Mouse (Mus musculus): Measurements from ENCODE around the gene Khnyn. TPM values are rescaled to one million over a fixed set of nuclear protein-coding genes. Genes with fewer than 3 reads are reported as not detected.

Gene Khnyn
- polyA plus RNA-seq, 1 experiment from 2014 or later: 11.2 TPM

- under 1% methylated on average over 33 of the region's 33 CpGs for WGBS
- Histone ChIP-seq H3K27ac (ENCODE audit: low read depth) (peak within 1 kb of the TSS; percentile 95), H3K4me1 (replicated peaks; ENCODE audit: control insufficient read depth, insufficient read depth, low read length) (peaks cover 41% of the 10 kb centered on the region), H3K9ac (ENCODE audit: low read length) (peak within 1 kb of the TSS; percentile 77), H3K4me2 (ENCODE audit: low read length) (peak within 1 kb of the TSS; percentile 77), H3K27me3 (replicated peaks; ENCODE audit: control insufficient read depth, insufficient read depth, low read length) (no peaks in the 10 kb centered on the region), H3K9me3 (ENCODE audit: control insufficient read depth, low read length) (no peaks in the 10 kb centered on the region), H3K4me3 (ENCODE audit: low read depth, low read length) (peak within 1 kb of the TSS; percentile 84), H3K36me3 (ENCODE audit: control insufficient read depth, insufficient read depth, low read length) (no peaks in the 10 kb centered on the region)
- ATAC-seq (replicated peaks; ENCODE audit: low FRiP score, low TSS enrichment, low read depth) (peak; percentile 92), DNase-seq (ENCODE audit: low spot score) (peak; percentile 87)
Observed at GRCm38 (mm10) chr14:55853621-55854285, 31.0 kb upstream of the Khnyn start, which contains the start of gene Nynrin. Gene Nynrin (plus strand): TSS chr14:55854010.

GRCm38 (mm10) chr14:55854406-55855100 is 30.2 kb upstream of the Khnyn start:
- Histone ChIP-seq H3K9ac (ENCODE audit: low read length) (peak overlapping the region; percentile 77), H3K27me3 (replicated peaks; ENCODE audit: control insufficient read depth, insufficient read depth, low read length) (no peaks in the 10 kb centered on the region), H3K4me3 (ENCODE audit: low read depth, low read length) (peak overlapping the region; percentile 84), H3K36me3 (ENCODE audit: control insufficient read depth, insufficient read depth, low read length) (peaks cover 8% of the 10 kb centered on the region), H3K9me3 (ENCODE audit: control insufficient read depth, low read length) (no peaks in the 10 kb centered on the region), H3K4me2 (ENCODE audit: low read length) (peak overlapping the region; percentile 77), H3K4me1 (replicated peaks; ENCODE audit: control insufficient read depth, insufficient read depth, low read length) (peaks cover 43% of the 10 kb centered on the region), H3K27ac (ENCODE audit: low read depth) (peak overlapping the region; percentile 95)
- ATAC-seq (replicated peaks; ENCODE audit: low FRiP score, low TSS enrichment, low read depth) (peak; percentile 18), DNase-seq (ENCODE audit: low spot score) (peak; percentile 75)
- 0% methylated on average over 9 of the region's 9 CpGs for WGBS

- H3K4me1 ChIP-seq (replicated peaks; ENCODE audit: control insufficient read depth, insufficient read depth, low read length): peaks cover 43% of the 10 kb centered on the region
- ATAC-seq (replicated peaks; ENCODE audit: low FRiP score, low TSS enrichment, low read depth) (peak; percentile 28), DNase-seq (ENCODE audit: low spot score) (peak; percentile 77)
- no peaks in the 10 kb centered on the region for H3K27me3 ChIP-seq (replicated peaks; ENCODE audit: control insufficient read depth, insufficient read depth, low read length)
- H3K4me2 ChIP-seq (ENCODE audit: low read length): peak overlapping the region; percentile 77
- peaks cover 10% of the 10 kb centered on the region for H3K36me3 ChIP-seq (ENCODE audit: control insufficient read depth, insufficient read depth, low read length)
- 1% methylated on average over 4 of the region's 4 CpGs for WGBS
- H3K27ac ChIP-seq (ENCODE audit: low read depth): peak overlapping the region; percentile 95
- peak overlapping the region; percentile 84 for H3K4me3 ChIP-seq (ENCODE audit: low read depth, low read length)
- peak overlapping the region; percentile 77 for H3K9ac ChIP-seq (ENCODE audit: low read length)
- H3K9me3 ChIP-seq (ENCODE audit: control insufficient read depth, low read length): no peaks in the 10 kb centered on the region
Observed at GRCm38 (mm10) chr14:55855101-55855561, 29.6 kb upstream of the Khnyn start.

GRCm38 (mm10) chr14:55857588-55857987 is 27.2 kb upstream of the Khnyn start:
- peak overlapping the region; percentile 3; the same call in 1 of the 2 replicates for H3K9ac ChIP-seq (ENCODE audit: low read length)
- no peak overlapping the region; the same call in 1 of the 2 replicates for H3K4me3 ChIP-seq (ENCODE audit: low read depth, low read length)
- H3K36me3 ChIP-seq (ENCODE audit: control insufficient read depth, insufficient read depth, low read length): peaks cover 14% of the 10 kb centered on the region
- DNase-seq (ENCODE audit: low spot score) (no peak), ATAC-seq (replicated peaks; ENCODE audit: low FRiP score, low TSS enrichment, low read depth) (no peak)
- H3K4me2 ChIP-seq (ENCODE audit: low read length): peak overlapping the region; percentile 77
- 41% methylated on average over 4 of the region's 4 CpGs for WGBS
- no peaks in the 10 kb centered on the region for H3K27me3 ChIP-seq (replicated peaks; ENCODE audit: control insufficient read depth, insufficient read depth, low read length)
- no peaks in the 10 kb centered on the region for H3K9me3 ChIP-seq (ENCODE audit: control insufficient read depth, low read length)
- no peak overlapping the region for H3K27ac ChIP-seq (ENCODE audit: low read depth)
- H3K4me1 ChIP-seq (replicated peaks; ENCODE audit: control insufficient read depth, insufficient read depth, low read length): peaks cover 50% of the 10 kb centered on the region

GRCm38 (mm10) chr14:55862186-55862585 is 22.6 kb upstream of the Khnyn start:
- no peak overlapping the region for H3K4me3 ChIP-seq (ENCODE audit: low read depth, low read length)
- ATAC-seq (replicated peaks; ENCODE audit: low FRiP score, low TSS enrichment, low read depth): no peak
- DNase-seq (ENCODE audit: low spot score): no peak
- H3K9me3 ChIP-seq (ENCODE audit: control insufficient read depth, low read length): no peaks in the 10 kb centered on the region
- H3K4me2 ChIP-seq (ENCODE audit: low read length): no peak overlapping the region
- no peaks in the 10 kb centered on the region for H3K27me3 ChIP-seq (replicated peaks; ENCODE audit: control insufficient read depth, insufficient read depth, low read length)
- H3K27ac ChIP-seq (ENCODE audit: low read depth): peak overlapping the region; percentile 7; the same call in 1 of the 2 replicates
- no peak overlapping the region for H3K9ac ChIP-seq (ENCODE audit: low read length)
- WGBS: 57% methylated on average over 6 of the region's 6 CpGs
- H3K36me3 ChIP-seq (ENCODE audit: control insufficient read depth, insufficient read depth, low read length): peaks cover 54% of the 10 kb centered on the region
- H3K4me1 ChIP-seq (replicated peaks; ENCODE audit: control insufficient read depth, insufficient read depth, low read length): peaks cover 32% of the 10 kb centered on the region

GRCm38 (mm10) chr14:55862970-55863369 is 21.8 kb upstream of the Khnyn start:
- Histone ChIP-seq H3K27me3 (replicated peaks; ENCODE audit: control insufficient read depth, insufficient read depth, low read length) (no peaks in the 10 kb centered on the region), H3K4me1 (replicated peaks; ENCODE audit: control insufficient read depth, insufficient read depth, low read length) (peaks cover 25% of the 10 kb centered on the region), H3K9me3 (ENCODE audit: control insufficient read depth, low read length) (no peaks in the 10 kb centered on the region), H3K9ac (ENCODE audit: low read length) (no peak overlapping the region), H3K36me3 (ENCODE audit: control insufficient read depth, insufficient read depth, low read length) (peaks cover 60% of the 10 kb centered on the region), H3K4me3 (ENCODE audit: low read depth, low read length) (no peak overlapping the region), H3K27ac (ENCODE audit: low read depth) (no peak overlapping the region), H3K4me2 (ENCODE audit: low read length) (no peak overlapping the region)
- 90% methylated on average over 10 of the region's 10 CpGs for WGBS
- DNase-seq (ENCODE audit: low spot score) (no peak), ATAC-seq (replicated peaks; ENCODE audit: low FRiP score, low TSS enrichment, low read depth) (no peak)

GRCm38 (mm10) chr14:55863773-55864172 is 21.0 kb upstream of the Khnyn start:
- WGBS: 29% methylated on average over 7 of the region's 7 CpGs
- Histone ChIP-seq H3K4me2 (ENCODE audit: low read length) (no peak overlapping the region), H3K36me3 (ENCODE audit: control insufficient read depth, insufficient read depth, low read length) (peaks cover 68% of the 10 kb centered on the region), H3K27ac (ENCODE audit: low read depth) (no peak overlapping the region), H3K9ac (ENCODE audit: low read length) (no peak overlapping the region), H3K4me3 (ENCODE audit: low read depth, low read length) (no peak overlapping the region), H3K27me3 (replicated peaks; ENCODE audit: control insufficient read depth, insufficient read depth, low read length) (no peaks in the 10 kb centered on the region), H3K4me1 (replicated peaks; ENCODE audit: control insufficient read depth, insufficient read depth, low read length) (peaks cover 21% of the 10 kb centered on the region), H3K9me3 (ENCODE audit: control insufficient read depth, low read length) (no peaks in the 10 kb centered on the region)
- DNase-seq (ENCODE audit: low spot score) (peak; percentile 89), ATAC-seq (replicated peaks; ENCODE audit: low FRiP score, low TSS enrichment, low read depth) (peak; percentile 72; the same call in 1 of the 2 replicates)

- ATAC-seq (replicated peaks; ENCODE audit: low FRiP score, low TSS enrichment, low read depth) (no peak), DNase-seq (ENCODE audit: low spot score) (peak; percentile 89)
- no peak overlapping the region for H3K4me2 ChIP-seq (ENCODE audit: low read length)
- no peak overlapping the region for H3K4me3 ChIP-seq (ENCODE audit: low read depth, low read length)
- H3K27me3 ChIP-seq (replicated peaks; ENCODE audit: control insufficient read depth, insufficient read depth, low read length): no peaks in the 10 kb centered on the region
- H3K36me3 ChIP-seq (ENCODE audit: control insufficient read depth, insufficient read depth, low read length): peaks cover 90% of the 10 kb centered on the region
- no peak overlapping the region for H3K9ac ChIP-seq (ENCODE audit: low read length)
- H3K4me1 ChIP-seq (replicated peaks; ENCODE audit: control insufficient read depth, insufficient read depth, low read length): peaks cover 7% of the 10 kb centered on the region
- no peak overlapping the region for H3K27ac ChIP-seq (ENCODE audit: low read depth)
- H3K9me3 ChIP-seq (ENCODE audit: control insufficient read depth, low read length): no peaks in the 10 kb centered on the region
- 40% methylated on average over 4 of the region's 4 CpGs for WGBS
Observed at GRCm38 (mm10) chr14:55866962-55867361, 17.8 kb upstream of the Khnyn start.

Measured in intestine, embryonic 14.5 days (tissue).